Mouse (Mus musculus) brain, embryonic 14.5 days (tissue): ENCODE data around the gene Cbfa2t3.

Experiments
- CTCF ChIP-seq: fragments of 200-500 bp; IDR thresholded peaks from 2 replicates; pipeline ENCODE4 v1.5.1; 2012; ENCODE audit warnings: inconsistent platforms, mild to moderate bottlenecking, moderate library complexity, borderline replicate concordance; ENCODE audit not compliant: insufficient read depth, insufficient read length; ENCODE audit errors: extremely low read depth
- POLR2A ChIP-seq: fragments of 200-500 bp; IDR thresholded peaks from 2 replicates; pipeline ENCODE4 v1.6.1; 2012; ENCODE audit warnings: mild to moderate bottlenecking, inconsistent platforms, borderline replicate concordance; ENCODE audit not compliant: poor library complexity, insufficient read depth, insufficient read length, severe bottlenecking; ENCODE audit errors: extremely low read depth

DNA sequence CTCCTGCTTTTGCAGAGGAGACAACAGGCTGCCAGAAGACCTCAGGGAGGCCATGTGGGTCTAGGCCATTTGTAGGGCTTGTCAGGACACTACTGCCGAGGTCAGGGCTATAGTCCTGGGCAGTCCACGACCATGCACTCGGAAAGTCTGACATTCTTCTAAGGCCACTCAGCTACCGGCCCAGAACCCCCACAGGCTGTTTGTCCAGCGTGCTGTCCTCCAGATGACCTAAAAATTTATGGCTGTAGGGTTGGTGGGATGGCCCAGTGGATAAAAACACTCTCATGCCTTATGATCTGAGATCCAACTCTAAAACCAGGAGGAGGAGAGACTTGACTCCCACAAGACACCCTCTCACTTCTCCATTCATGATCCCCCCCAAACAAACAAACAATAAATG is 35.2 kb downstream of the Cbfa2t3 start:
- no peak for TF ChIP-seq CTCF
- TF ChIP-seq POLR2A: no peak
